Mouse (Mus musculus): ENCODE results near the gene Gm9936.

GRCm38 (mm10) chr5:114807893-114808292, 50.6 kb downstream of the Gm9936 start:
- TF ChIP-seq CTCF (IDR thresholded peaks at IDR 0.05; ENCODE audit: borderline replicate concordance, insufficient read depth, low read length) (no peak), POLR2A (IDR thresholded peaks at IDR 0.05; ENCODE audit: low read depth, low read length) (no peak)

Data from embryonic fibroblast, embryonic 13.5 days (primary cell).